Mouse (Mus musculus): ENCODE measurements at regions not wholly inside any gene's neighbourhood (a gene's known extent, or its start where the extent isn't known, plus 50 kb on each side); places are given as distances from the start of the nearest gene placed in this dataset.

DNA sequence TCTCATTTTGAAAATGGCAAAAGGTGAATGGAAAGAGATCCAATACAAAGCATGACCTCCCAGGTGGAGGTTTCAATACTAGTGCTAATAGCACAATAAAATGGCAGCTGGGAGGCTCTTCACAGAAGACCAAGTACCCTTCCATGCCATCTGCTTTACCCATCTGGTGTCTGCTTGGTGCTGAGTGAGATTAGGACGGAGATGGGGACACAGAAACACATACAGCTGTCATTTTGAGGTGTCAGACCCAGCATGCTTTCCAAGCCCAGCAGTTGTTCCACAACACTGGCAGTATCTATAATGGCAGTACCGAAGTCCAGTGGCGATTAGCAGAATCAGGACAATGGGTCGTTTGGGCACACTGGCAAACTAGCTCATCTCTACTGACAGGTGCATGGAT lies 118.9 kb upstream of the 1700064H15Rik start:
- no peak for TF ChIP-seq GATA1 (IDR thresholded peaks at IDR 0.05; ENCODE audit: borderline replicate concordance, low read length)
- TF ChIP-seq FLI1 (IDR thresholded peaks at IDR 0.05; ENCODE audit: low read length): no peak
- Histone ChIP-seq H3K36me3 (replicated peaks; ENCODE audit: low read length) (no peaks in the 10 kb centered on the region), H3K4me3 (replicated peaks) (no peak overlapping the region), H3K27me3 (replicated peaks) (no peaks in the 10 kb centered on the region), H3K4me1 (no peaks in the 10 kb centered on the region), H3K9me3 (no peaks in the 10 kb centered on the region)

DNA sequence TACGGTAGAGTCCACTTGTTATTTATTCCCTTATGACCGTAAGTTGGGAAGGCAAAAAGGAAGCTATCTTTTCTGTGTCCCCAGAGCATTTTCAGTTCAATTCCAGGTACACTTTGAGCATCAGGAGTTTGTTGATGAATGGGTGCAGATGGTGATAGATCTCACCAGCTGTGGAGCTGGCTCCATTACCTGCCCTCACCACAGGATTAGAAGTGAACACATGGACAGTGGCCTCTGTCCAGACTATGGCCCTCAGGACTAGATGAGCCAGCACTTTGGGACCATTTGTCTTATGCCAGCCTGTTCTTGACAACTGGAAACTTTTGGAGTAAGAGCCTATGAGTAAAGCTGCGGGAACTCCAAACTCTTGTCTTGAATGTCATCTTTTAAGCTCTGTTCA lies 123.5 kb upstream of the 1700064H15Rik start:
- Histone ChIP-seq H3K4me3 (replicated peaks) (no peak overlapping the region), H3K9me3 (no peaks in the 10 kb centered on the region), H3K36me3 (replicated peaks; ENCODE audit: low read length) (no peaks in the 10 kb centered on the region), H3K4me1 (no peaks in the 10 kb centered on the region), H3K27me3 (replicated peaks) (no peaks in the 10 kb centered on the region)
- no peak for TF ChIP-seq GATA1 (IDR thresholded peaks at IDR 0.05; ENCODE audit: borderline replicate concordance, low read length)
- TF ChIP-seq FLI1 (IDR thresholded peaks at IDR 0.05; ENCODE audit: low read length): no peak

DNA sequence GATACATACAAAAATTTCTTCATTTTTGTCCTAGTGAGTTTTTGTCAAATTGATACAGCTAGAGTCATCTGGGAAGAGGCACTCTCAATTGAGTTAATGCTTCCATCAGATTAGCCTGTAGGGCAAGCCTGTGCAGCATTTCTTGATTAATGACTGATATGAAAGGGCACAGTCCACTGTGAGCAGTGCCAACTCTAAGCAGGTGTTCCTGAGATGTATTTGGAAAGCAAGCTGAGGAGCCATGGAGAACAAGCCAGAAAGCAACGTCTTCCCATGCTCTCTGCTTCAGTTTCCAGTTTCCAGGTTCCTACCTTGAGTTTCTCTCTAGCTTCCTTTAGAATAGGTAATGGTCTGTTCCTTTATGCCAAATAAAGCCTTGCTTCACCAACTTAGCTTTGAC lies 125.5 kb upstream of the 1700064H15Rik start:
- Histone ChIP-seq H3K4me1 (no peaks in the 10 kb centered on the region), H3K36me3 (replicated peaks; ENCODE audit: low read length) (no peaks in the 10 kb centered on the region), H3K27me3 (replicated peaks) (no peaks in the 10 kb centered on the region), H3K4me3 (replicated peaks) (no peak overlapping the region), H3K9me3 (no peaks in the 10 kb centered on the region)
- TF ChIP-seq FLI1 (IDR thresholded peaks at IDR 0.05; ENCODE audit: low read length) (no peak), GATA1 (IDR thresholded peaks at IDR 0.05; ENCODE audit: borderline replicate concordance, low read length) (no peak)

DNA sequence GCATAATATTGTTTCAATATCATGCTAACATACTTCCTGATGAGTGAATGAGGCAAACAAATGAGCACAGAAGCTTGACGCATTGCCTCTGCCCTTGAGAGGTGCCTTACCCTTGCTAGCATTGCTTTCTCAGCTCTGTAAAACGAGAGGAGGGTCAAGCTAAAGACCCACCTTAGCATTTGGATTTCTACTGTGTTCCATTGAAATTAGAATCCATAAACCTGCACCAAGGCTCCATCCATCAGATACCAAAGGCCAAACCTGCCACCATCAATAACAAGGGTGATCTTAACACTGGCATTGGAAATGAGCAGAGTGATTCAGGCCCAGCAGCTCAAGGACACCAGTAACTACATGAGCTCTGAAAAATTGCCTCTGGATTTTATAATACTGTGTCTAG lies 126.2 kb upstream of the 1700064H15Rik start:
- no peaks in the 10 kb centered on the region for H3K4me1 ChIP-seq
- TF ChIP-seq GATA1 (IDR thresholded peaks at IDR 0.05; ENCODE audit: borderline replicate concordance, low read length): no peak
- TF ChIP-seq FLI1 (IDR thresholded peaks at IDR 0.05; ENCODE audit: low read length): no peak
- H3K9me3 ChIP-seq: no peaks in the 10 kb centered on the region
- no peak overlapping the region for H3K4me3 ChIP-seq (replicated peaks)
- no peaks in the 10 kb centered on the region for H3K27me3 ChIP-seq (replicated peaks)
- H3K36me3 ChIP-seq (replicated peaks; ENCODE audit: low read length): no peaks in the 10 kb centered on the region

DNA sequence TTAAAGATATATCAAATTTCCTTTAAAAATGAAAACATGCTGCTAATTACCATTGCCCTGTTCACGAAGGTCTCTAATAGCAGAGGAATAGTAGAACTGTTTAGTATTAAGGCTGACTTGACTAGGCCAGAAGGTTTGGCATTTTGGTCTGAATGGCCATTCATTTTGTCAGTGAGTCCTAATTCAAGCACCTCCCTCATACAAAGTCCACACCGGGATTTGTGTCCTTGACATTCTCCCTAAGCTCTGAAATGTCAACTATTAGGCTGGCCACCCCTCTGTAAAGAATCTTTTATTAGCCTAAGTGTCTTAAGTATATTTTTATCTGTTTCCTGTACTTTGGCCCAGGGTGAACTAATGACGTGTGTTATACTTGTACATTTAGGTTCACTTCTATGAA lies 126.7 kb upstream of the 1700064H15Rik start:
- H3K4me1 ChIP-seq: no peaks in the 10 kb centered on the region
- no peaks in the 10 kb centered on the region for H3K9me3 ChIP-seq
- TF ChIP-seq FLI1 (IDR thresholded peaks at IDR 0.05; ENCODE audit: low read length): no peak
- TF ChIP-seq GATA1 (IDR thresholded peaks at IDR 0.05; ENCODE audit: borderline replicate concordance, low read length): no peak
- H3K4me3 ChIP-seq (replicated peaks): no peak overlapping the region
- no peaks in the 10 kb centered on the region for H3K36me3 ChIP-seq (replicated peaks; ENCODE audit: low read length)
- H3K27me3 ChIP-seq (replicated peaks): no peaks in the 10 kb centered on the region

DNA sequence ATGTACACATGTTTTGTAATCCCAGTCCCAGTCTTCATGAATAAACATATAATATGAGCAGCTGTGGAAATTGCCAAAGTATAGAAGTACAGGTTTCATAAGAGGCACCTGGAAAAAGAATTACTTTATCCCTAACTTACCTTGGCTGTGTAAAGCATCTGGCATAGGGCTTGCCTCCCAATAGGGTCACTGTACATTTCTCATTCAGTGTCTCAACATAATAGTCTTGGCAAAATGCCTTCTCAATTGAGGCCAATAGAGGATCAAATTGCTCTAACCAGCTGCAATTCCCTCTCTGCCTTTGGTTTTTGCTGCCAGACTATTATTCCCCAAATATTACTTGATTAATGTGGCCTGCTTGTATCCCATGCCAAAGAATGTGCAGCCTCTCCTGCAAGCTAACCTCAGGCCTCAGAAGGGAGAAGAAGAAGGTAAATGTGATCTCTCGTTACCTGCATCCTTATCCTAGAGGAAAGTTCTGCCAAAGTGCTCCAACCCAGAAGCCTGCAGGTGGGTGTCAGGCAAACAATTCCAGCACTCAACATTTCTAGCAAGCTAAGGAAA lies 158.2 kb upstream of the Cp start:
- H3K4me3 ChIP-seq (replicated peaks): no peak overlapping the region
- H3K27me3 ChIP-seq (replicated peaks): no peaks in the 10 kb centered on the region
- no peaks in the 10 kb centered on the region for H3K36me3 ChIP-seq (replicated peaks; ENCODE audit: low read length)
- H3K9me3 ChIP-seq: no peaks in the 10 kb centered on the region
- TF ChIP-seq GATA1 (IDR thresholded peaks at IDR 0.05; ENCODE audit: borderline replicate concordance, low read length) (no peak), FLI1 (IDR thresholded peaks at IDR 0.05; ENCODE audit: low read length) (no peak)
- no peaks in the 10 kb centered on the region for H3K4me1 ChIP-seq

DNA sequence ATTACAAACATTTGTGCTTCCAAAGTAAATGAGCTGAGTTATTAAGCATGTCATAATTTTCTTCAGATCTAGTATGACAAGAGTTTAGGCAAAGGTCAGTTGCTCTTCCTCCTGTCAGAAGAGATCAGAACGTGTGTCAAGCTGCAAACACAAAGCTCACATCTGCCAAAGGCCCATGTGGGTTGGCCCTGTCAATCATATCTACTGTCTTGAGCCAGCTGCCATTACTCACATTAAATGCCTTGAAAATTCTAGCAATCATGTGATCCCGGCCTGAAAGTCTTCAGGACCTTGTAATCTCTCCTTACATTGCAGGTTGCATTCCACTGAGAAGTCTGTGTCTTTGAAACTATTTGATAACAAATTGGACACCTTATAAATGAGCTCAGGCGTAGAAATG lies 146.8 kb upstream of the Cp start:
- Histone ChIP-seq H3K4me1 (no peaks in the 10 kb centered on the region), H3K9me3 (no peaks in the 10 kb centered on the region), H3K36me3 (replicated peaks; ENCODE audit: low read length) (no peaks in the 10 kb centered on the region), H3K27me3 (replicated peaks) (no peaks in the 10 kb centered on the region), H3K4me3 (replicated peaks) (no peak overlapping the region)
- TF ChIP-seq FLI1 (IDR thresholded peaks at IDR 0.05; ENCODE audit: low read length) (no peak), GATA1 (IDR thresholded peaks at IDR 0.05; ENCODE audit: borderline replicate concordance, low read length) (no peak)

DNA sequence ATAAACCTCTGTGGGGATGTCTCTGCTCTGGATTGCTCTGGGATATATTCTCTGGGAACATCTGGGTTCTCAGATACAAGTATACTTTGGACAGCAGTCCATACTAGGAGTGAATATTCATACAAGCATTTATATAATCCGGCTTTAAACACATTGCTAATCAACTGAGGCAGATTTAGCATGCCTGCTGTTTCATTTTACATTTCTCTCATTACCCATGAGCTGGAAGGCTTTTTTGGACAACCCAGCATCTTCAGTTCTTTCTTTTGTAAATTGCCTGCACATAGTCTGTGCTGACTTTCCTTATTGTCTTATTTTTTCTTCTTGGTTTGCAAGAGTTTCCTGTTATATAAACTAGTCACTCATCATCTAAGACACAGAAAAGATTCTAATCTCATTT lies 131.9 kb upstream of the Cp start:
- H3K4me3 ChIP-seq (replicated peaks): no peak overlapping the region
- H3K9me3 ChIP-seq: no peaks in the 10 kb centered on the region
- no peaks in the 10 kb centered on the region for H3K36me3 ChIP-seq (replicated peaks; ENCODE audit: low read length)
- no peaks in the 10 kb centered on the region for H3K4me1 ChIP-seq
- H3K27me3 ChIP-seq (replicated peaks): no peaks in the 10 kb centered on the region
- TF ChIP-seq FLI1 (IDR thresholded peaks at IDR 0.05; ENCODE audit: low read length) (no peak), GATA1 (IDR thresholded peaks at IDR 0.05; ENCODE audit: borderline replicate concordance, low read length) (no peak)

DNA sequence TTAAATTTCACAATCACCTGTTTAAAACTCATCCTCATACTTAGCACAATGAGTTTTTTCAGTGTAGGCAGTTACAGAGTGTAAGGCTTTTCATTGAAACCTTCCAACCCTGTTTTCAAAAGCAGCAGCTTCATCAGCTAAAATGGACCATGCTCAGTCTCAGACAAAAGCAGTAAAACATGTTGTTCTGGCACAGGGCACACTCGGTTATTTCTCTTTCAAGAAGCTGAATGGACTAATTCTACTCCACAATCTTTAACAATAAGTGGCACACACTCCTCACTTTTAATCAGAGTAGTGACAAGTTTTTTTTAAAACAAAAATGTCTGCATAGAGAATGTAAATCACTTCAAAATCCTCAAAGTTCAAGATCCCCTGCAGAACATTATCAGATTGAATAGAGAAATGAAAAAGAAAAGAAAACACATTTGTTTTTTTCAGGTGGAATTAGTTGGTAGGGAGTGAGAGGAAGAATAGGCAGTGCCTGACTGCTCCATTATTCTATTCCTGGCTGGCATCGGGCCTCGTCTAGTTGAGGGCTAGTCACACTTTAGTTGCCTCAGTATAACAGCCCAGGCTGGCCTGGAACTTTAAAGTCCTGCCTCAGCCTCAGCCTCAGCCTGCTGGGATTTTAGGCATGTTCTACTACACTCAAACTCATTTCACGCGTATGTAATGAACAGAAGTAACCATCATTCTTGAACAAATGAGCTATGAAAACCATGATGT lies 128.2 kb upstream of the Cp start:
- TF ChIP-seq GATA1 (IDR thresholded peaks at IDR 0.05; ENCODE audit: borderline replicate concordance, low read length) (no peak), FLI1 (IDR thresholded peaks at IDR 0.05; ENCODE audit: low read length) (no peak)

DNA sequence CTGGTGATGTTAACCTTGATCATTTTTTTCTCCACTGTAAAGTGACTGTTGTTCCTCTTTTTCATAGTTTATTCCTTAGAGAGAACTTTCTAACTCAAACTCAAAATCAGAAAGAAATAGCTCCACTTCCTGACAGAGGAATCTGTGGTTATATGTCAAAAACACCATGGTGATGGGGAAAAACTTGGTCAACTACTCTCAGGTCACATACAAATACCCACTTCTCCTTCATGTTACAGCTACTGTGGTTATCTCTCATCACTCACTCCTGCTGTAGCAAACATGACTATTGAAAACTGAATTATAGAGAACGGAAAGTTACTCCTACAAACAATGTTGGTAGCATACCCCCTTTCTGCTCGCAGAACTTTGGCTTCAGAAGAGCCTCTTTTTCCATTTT lies 127.1 kb upstream of the Cp start:
- no peaks in the 10 kb centered on the region for H3K36me3 ChIP-seq (replicated peaks; ENCODE audit: low read length)
- no peaks in the 10 kb centered on the region for H3K9me3 ChIP-seq
- no peak overlapping the region for H3K4me3 ChIP-seq (replicated peaks)
- TF ChIP-seq FLI1 (IDR thresholded peaks at IDR 0.05; ENCODE audit: low read length) (no peak), GATA1 (IDR thresholded peaks at IDR 0.05; ENCODE audit: borderline replicate concordance, low read length) (no peak)
- no peaks in the 10 kb centered on the region for H3K4me1 ChIP-seq
- H3K27me3 ChIP-seq (replicated peaks): no peaks in the 10 kb centered on the region

More for the DNA sequence above, 128.2 kb upstream of the Cp start:
- no peaks in the 10 kb centered on the region for H3K27me3 ChIP-seq (replicated peaks)
- H3K4me1 ChIP-seq: no peaks in the 10 kb centered on the region
- no peaks in the 10 kb centered on the region for H3K9me3 ChIP-seq
- H3K36me3 ChIP-seq (replicated peaks; ENCODE audit: low read length): no peaks in the 10 kb centered on the region
- H3K4me3 ChIP-seq (replicated peaks): no peak overlapping the region
